Mouse (Mus musculus): ENCODE results near the gene Fam83c.

Fam83c gene

GRCm38 (mm10) chr2:155794674-155795445, 39.8 kb downstream of the Fam83c start:
- DNase-seq (ENCODE audit: low read depth, low spot score): no peak

- DNase-seq (ENCODE audit: low read depth, low spot score): peak; percentile 50
Observed at GRCm38 (mm10) chr2:155792899-155793298, 41.8 kb downstream of the Fam83c start.

DNA sequence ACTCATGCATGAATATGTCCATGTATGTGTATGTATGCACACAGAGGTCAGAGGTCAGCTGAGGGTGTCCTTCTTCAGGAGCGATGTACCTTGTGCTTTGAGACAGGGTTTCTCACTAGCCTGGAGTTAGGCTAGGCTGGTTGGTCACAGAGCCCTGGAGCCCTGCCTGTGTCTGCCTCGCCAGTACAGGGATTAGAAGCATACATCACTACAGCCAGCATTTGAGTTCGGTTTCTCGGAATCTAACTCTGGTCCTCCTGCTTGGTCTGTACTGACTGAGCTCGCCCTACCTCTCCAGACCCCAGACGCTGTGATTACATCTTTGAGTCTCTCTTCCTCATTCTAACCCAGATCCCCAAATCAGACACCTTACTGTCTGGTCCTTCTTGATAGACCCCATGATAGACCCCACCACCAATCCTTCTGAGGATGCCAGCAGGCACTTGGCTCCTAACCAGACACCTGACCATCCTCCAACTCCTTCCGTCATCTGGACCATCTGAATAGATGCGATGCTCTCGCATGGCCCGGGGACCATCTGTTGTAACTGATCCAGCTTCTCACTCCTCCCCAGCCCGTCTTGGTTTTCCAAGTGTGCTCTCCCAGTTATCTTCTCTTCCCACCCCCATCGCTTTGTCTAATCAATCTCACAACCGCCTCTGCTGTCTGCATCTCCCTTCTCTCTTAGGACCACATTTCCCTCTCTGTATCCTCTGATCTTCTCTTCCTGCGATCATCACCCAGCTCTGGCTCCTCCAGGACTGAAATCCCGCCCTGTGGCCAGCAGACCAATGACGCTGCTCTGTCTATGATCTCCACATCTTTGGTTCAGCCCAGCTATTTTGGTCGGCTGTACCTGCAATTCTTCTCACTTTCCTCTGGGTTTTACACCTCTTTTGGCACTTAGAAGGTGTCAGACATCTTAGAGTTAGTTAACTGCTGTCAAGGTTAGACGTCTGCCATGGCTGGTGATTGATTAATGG, 46.4 kb downstream of the Fam83c start:
- no peak for DNase-seq (ENCODE audit: low read depth, low spot score)

DNA sequence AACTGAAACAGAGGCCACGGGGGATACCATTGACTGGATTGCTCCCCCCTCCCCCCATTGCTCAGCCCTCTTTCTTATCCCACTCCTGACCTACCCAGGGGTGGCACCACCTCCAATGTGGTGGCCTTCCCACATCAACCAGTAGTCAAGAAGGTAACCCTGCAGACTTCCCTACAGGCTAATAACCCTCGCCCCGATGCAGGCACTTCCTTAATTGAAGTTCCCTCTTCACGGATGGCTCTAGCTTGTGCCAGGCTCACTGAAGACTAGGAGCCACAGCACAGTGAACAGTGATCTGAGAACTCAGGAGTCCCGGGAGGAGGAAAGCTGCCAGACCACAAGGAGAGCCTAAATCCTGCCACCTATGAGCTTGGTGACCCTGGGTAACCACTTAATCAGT, 47.7 kb downstream of the Fam83c start:
- DNase-seq (ENCODE audit: low read depth, low spot score): no peak

GRCm38 (mm10) chr2:155784534-155784933, 50.1 kb downstream of the Fam83c start:
- DNase-seq (ENCODE audit: low read depth, low spot score): no peak

- no peak for DNase-seq (ENCODE audit: low read depth, low spot score)
Observed at GRCm38 (mm10) chr2:155779506-155779905, 55.1 kb downstream of the Fam83c start.

DNA sequence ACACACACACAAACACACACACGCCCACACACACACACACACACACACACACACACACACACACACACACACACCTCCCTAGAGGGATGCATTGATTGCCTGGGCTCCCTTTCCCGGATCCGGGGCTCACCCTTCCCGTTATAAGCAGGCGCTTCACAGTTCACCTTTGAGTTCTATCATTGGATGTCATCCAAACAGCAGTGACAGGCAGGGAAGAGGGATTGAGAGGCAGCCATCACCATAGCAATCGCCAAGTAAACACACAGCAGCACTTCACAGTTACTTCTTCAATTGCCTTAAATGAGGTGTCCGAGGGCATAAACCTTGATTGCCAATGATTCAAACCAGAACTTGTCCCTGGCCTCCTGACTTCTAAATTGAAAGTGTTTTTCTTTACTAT, 55.6 kb downstream of the Fam83c start:
- DNase-seq (ENCODE audit: low read depth, low spot score): no peak

- DNase-seq (ENCODE audit: low read depth, low spot score): no peak
Observed at GRCm38 (mm10) chr2:155778004-155778403, 56.6 kb downstream of the Fam83c start.

- no peak for DNase-seq (ENCODE audit: low read depth, low spot score)
Observed at GRCm38 (mm10) chr2:155777688-155777985, 57.0 kb downstream of the Fam83c start.
